Mouse (Mus musculus): ENCODE measurements around the gene Pgm3. TPM values are rescaled to one million over a fixed set of nuclear protein-coding genes. Genes with fewer than 3 reads are reported as not detected.

The Pgm3 gene
- polyA plus RNA-seq (2015; fragmentation: Nextera tagmentation; extraction: Ambion mirVana), result 20.5 and 24.6 TPM in 2 replicates

GRCm38 (mm10) chr9:86571540-86572135 lies at the start of gene Pgm3, which contains the start of gene Rwdd2a:
Gene Pgm3, minus strand, starts transcription at chr9:86571842.
Gene Rwdd2a, plus strand, starts transcription at chr9:86571991.
- H3K9ac ChIP-seq (replicated peaks; ENCODE audit: low read depth), result peak within 1 kb of the TSS; percentile 63
- ATAC-seq (peak; percentile 98), DNase-seq (ENCODE audit: low spot score) (peak; percentile 97)
- TF ChIP-seq EP300 (IDR thresholded peaks at IDR 0.05) (no peak), CTCF (IDR thresholded peaks at IDR 0.05) (no peak)
- 0 out of 2 replicates have a peak, but pooled peaks cover 6% of the 10 kb centered on the region for H3K36me3 ChIP-seq (ENCODE audit: insufficient read depth, low read length)
- H3K27ac ChIP-seq (ENCODE audit: low read length), result peak within 1 kb of the TSS; percentile 54; the same call in 1 of the 2 replicates
- H3K4me3 ChIP-seq (ENCODE audit: low read depth, low read length), result peak within 1 kb of the TSS; percentile 72
- peaks cover 5% of the 10 kb centered on the region; the same call in 1 of the 2 replicates for H3K4me1 ChIP-seq (ENCODE audit: insufficient read depth, low read depth, low read length)
- no peaks in the 10 kb centered on the region for H3K27me3 ChIP-seq (replicated peaks; ENCODE audit: insufficient read depth, low read length)
- H3K9me3 ChIP-seq (ENCODE audit: low read length), result no peaks in the 10 kb centered on the region
- H3K4me2 ChIP-seq (replicated peaks; ENCODE audit: low read depth, low read length), result peak within 1 kb of the TSS; percentile 99
- WGBS, result under 1% methylated on average over 50 of the region's 59 CpGs

DNA sequence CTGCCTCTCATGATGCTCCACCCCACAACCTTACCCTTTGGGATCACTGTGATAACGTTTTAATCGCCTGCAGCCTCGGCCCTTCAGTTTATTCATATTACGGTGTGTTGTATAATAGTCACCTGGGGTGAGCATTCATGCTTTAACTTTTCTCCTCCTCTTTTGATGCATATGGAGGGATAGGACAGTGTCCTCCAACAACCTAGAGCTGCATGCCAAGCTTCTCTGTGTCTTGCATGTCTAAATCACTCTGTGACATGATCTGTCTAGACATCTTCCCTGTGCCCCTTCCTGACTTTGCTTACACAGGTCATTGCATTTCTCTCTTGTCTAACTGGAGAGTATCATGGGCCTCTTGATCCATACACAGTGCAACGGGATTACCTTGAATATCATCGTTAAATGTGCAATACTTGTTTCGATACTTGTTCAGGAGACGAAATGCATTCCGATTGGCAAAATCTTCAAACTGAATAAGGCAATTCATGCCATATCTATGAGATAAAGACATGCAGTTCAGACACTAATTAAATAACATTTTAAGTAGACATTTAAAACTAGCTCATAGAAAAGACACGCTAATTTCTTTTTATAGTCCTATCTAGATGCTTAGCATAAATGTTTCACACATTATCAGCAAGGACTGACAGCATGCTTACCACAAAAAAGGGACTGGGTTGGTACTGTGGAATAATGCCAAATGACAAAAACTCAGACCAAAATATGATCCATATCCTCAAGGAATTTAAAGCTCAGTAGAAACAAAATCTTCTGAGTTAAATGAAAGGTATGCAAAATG lies 47.9 kb upstream of the Pgm3 start:
- WGBS, result 80% methylated on average over 10 of the region's 10 CpGs
- Histone ChIP-seq H3K4me3 (ENCODE audit: low read depth, low read length) (no peak overlapping the region), H3K9ac (replicated peaks; ENCODE audit: low read depth) (no peak overlapping the region), H3K27me3 (replicated peaks; ENCODE audit: insufficient read depth, low read length) (no peaks in the 10 kb centered on the region), H3K9me3 (ENCODE audit: low read length) (no peaks in the 10 kb centered on the region), H3K4me1 (ENCODE audit: insufficient read depth, low read depth, low read length) (no peaks in the 10 kb centered on the region), H3K27ac (ENCODE audit: low read length) (no peak overlapping the region), H3K4me2 (replicated peaks; ENCODE audit: low read depth, low read length) (no peak overlapping the region), H3K36me3 (ENCODE audit: insufficient read depth, low read length) (no peaks in the 10 kb centered on the region)
- TF ChIP-seq EP300 (IDR thresholded peaks at IDR 0.05) (no peak), CTCF (IDR thresholded peaks at IDR 0.05) (no peak)
- no peak for DNase-seq (ENCODE audit: low spot score)
- no peak for ATAC-seq

- Histone ChIP-seq H3K27me3 (replicated peaks; ENCODE audit: insufficient read depth, low read length) (no peaks in the 10 kb centered on the region), H3K36me3 (ENCODE audit: insufficient read depth, low read length) (no peaks in the 10 kb centered on the region), H3K9me3 (ENCODE audit: low read length) (no peaks in the 10 kb centered on the region), H3K4me2 (replicated peaks; ENCODE audit: low read depth, low read length) (no peak overlapping the region), H3K4me3 (ENCODE audit: low read depth, low read length) (no peak overlapping the region), H3K4me1 (ENCODE audit: insufficient read depth, low read depth, low read length) (no peaks in the 10 kb centered on the region), H3K27ac (ENCODE audit: low read length) (no peak overlapping the region), H3K9ac (replicated peaks; ENCODE audit: low read depth) (no peak overlapping the region)
- WGBS, result 41% methylated on average over 7 of the region's 7 CpGs
- peak; percentile 27; the same call in 1 of the 2 replicates for TF ChIP-seq EP300 (IDR thresholded peaks at IDR 0.05)
- TF ChIP-seq CTCF (IDR thresholded peaks at IDR 0.05), result no peak
- DNase-seq (ENCODE audit: low spot score), result peak; percentile 41
- peak; percentile 76 for ATAC-seq
Measured at GRCm38 (mm10) chr9:86617837-86618492, 46.3 kb upstream of the Pgm3 start.

DNA sequence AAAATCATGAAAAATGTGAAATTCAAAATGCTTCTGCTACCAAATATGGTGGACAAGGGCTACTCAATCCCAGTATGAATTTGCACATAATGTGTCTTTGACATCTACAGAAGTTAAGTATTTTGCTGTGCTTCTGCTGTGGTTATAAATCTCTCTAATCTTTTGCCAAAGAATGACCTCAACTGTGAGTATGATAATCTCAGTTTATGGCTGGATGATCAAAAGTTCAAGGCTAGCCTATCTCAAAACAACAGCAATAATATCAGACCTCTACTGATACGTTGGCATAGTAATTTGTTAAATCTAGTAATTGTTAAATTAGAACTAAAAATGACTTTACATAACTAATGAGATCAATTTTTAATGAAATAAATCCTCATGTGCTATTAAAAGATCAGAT lies 44.1 kb upstream of the Pgm3 start:
- DNase-seq (ENCODE audit: low spot score) (no peak), ATAC-seq (no peak)
- Histone ChIP-seq H3K4me1 (ENCODE audit: insufficient read depth, low read depth, low read length) (no peaks in the 10 kb centered on the region), H3K27me3 (replicated peaks; ENCODE audit: insufficient read depth, low read length) (no peaks in the 10 kb centered on the region), H3K9ac (replicated peaks; ENCODE audit: low read depth) (no peak overlapping the region), H3K36me3 (ENCODE audit: insufficient read depth, low read length) (no peaks in the 10 kb centered on the region), H3K9me3 (ENCODE audit: low read length) (no peaks in the 10 kb centered on the region), H3K27ac (ENCODE audit: low read length) (no peak overlapping the region), H3K4me2 (replicated peaks; ENCODE audit: low read depth, low read length) (no peak overlapping the region), H3K4me3 (ENCODE audit: low read depth, low read length) (no peak overlapping the region)
- TF ChIP-seq EP300 (IDR thresholded peaks at IDR 0.05), result no peak
- TF ChIP-seq CTCF (IDR thresholded peaks at IDR 0.05), result no peak
- WGBS, result 85% methylated on average over 1 of the region's 1 CpGs

DNA sequence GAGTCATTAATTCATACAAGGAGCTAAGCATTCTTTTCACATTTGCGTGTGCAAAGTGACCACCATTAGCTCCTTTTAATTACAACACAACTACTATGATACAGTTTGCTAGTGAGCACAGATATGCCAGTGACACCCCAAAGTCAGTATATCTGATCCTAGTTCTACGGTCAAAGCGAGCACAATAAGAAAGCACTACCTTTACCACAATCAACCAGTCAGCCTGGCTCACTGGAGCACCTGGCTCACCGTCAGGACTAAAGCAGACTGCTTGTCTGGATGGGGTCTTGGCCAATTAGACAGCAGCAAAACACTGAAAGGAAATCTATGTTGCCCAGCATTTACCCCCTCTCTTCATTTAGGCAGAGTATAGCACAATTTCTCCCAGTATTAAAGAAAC lies 40.4 kb upstream of the Pgm3 start:
- no peaks in the 10 kb centered on the region for H3K27me3 ChIP-seq (replicated peaks; ENCODE audit: insufficient read depth, low read length)
- no peak overlapping the region for H3K27ac ChIP-seq (ENCODE audit: low read length)
- no peak overlapping the region for H3K9ac ChIP-seq (replicated peaks; ENCODE audit: low read depth)
- WGBS, result 94% methylated on average over 4 of the region's 4 CpGs
- no peak overlapping the region for H3K4me3 ChIP-seq (ENCODE audit: low read depth, low read length)
- DNase-seq (ENCODE audit: low spot score) (no peak), ATAC-seq (no peak)
- no peaks in the 10 kb centered on the region for H3K4me1 ChIP-seq (ENCODE audit: insufficient read depth, low read depth, low read length)
- no peak overlapping the region for H3K4me2 ChIP-seq (replicated peaks; ENCODE audit: low read depth, low read length)
- no peaks in the 10 kb centered on the region for H3K9me3 ChIP-seq (ENCODE audit: low read length)
- TF ChIP-seq EP300 (IDR thresholded peaks at IDR 0.05) (no peak), CTCF (IDR thresholded peaks at IDR 0.05) (no peak)
- no peaks in the 10 kb centered on the region for H3K36me3 ChIP-seq (ENCODE audit: insufficient read depth, low read length)

- Histone ChIP-seq H3K4me3 (ENCODE audit: low read depth, low read length) (no peak overlapping the region), H3K36me3 (ENCODE audit: insufficient read depth, low read length) (no peaks in the 10 kb centered on the region), H3K9ac (replicated peaks; ENCODE audit: low read depth) (no peak overlapping the region), H3K9me3 (ENCODE audit: low read length) (no peaks in the 10 kb centered on the region), H3K4me2 (replicated peaks; ENCODE audit: low read depth, low read length) (no peak overlapping the region), H3K27ac (ENCODE audit: low read length) (no peak overlapping the region), H3K4me1 (ENCODE audit: insufficient read depth, low read depth, low read length) (no peaks in the 10 kb centered on the region), H3K27me3 (replicated peaks; ENCODE audit: insufficient read depth, low read length) (no peaks in the 10 kb centered on the region)
- DNase-seq (ENCODE audit: low spot score), result peak; percentile 69
- 58% methylated on average over 6 of the region's 6 CpGs for WGBS
- peak; percentile 35 for ATAC-seq
- TF ChIP-seq CTCF (IDR thresholded peaks at IDR 0.05), result no peak
- TF ChIP-seq EP300 (IDR thresholded peaks at IDR 0.05), result 0 out of 2 replicates have a peak, but pooled peaks have one; percentile 18
Measured at GRCm38 (mm10) chr9:86605776-86606175, 34.1 kb upstream of the Pgm3 start.

All from lung, postnatal 0 days (tissue).